Mouse (Mus musculus) lung, postnatal 0 days (tissue): ENCODE data around the gene Fam189a1. TPM values are rescaled to one million over a fixed set of nuclear protein-coding genes. Genes with fewer than 3 reads are reported as not detected.

Source experiments
- ATAC-seq: fragments of 200-750 bp; cut with Nextera tagmentation; 2 replicates; pipeline ENCODE4 v1.8.0; 2017; ENCODE audit warnings: moderate library complexity
- DNase-seq: peaks from one replicate; pipeline ENCODE4 v3.0.0-alpha.2; 2016; ENCODE audit warnings: low spot score
- H3K27ac ChIP-seq: fragments of 300-500 bp; sonication (generic); 2 replicates; pipeline ENCODE4 v1.5.1; 2014; ENCODE audit warnings: antibody characterized with exemption, mild to moderate bottlenecking, low read length, mixed read lengths
- H3K27me3 ChIP-seq: fragments of 300-500 bp; sonication (generic); replicated peaks from 2 replicates; pipeline ENCODE4 v1.6.1; 2014; ENCODE audit warnings: low read length, mixed read lengths; ENCODE audit not compliant: insufficient read depth
- H3K36me3 ChIP-seq: fragments of 300-500 bp; sonication (generic); 2 replicates; pipeline ENCODE4 v1.6.1; 2014; ENCODE audit warnings: low read length, mixed read lengths; ENCODE audit not compliant: insufficient read depth
- H3K4me1 ChIP-seq: fragments of 300-500 bp; sonication (generic); 2 replicates; pipeline ENCODE4 v1.6.1; 2014; ENCODE audit warnings: antibody characterized with exemption, low read depth, low read length, mixed read lengths; ENCODE audit not compliant: insufficient read depth
- H3K4me2 ChIP-seq: fragments of 300-500 bp; sonication (generic); replicated peaks from 2 replicates; pipeline ENCODE4 v1.6.1; 2014; ENCODE audit warnings: low read depth, mild to moderate bottlenecking, low read length, moderate library complexity, mixed read lengths
- H3K4me3 ChIP-seq: fragments of 300-500 bp; sonication (generic); 2 replicates; pipeline ENCODE4 v1.5.1; 2014; ENCODE audit warnings: low read depth, low read length
- H3K9ac ChIP-seq: fragments of 300-500 bp; sonication (generic); replicated peaks from 2 replicates; pipeline ENCODE4 v1.6.1; 2014; ENCODE audit warnings: low read depth, mild to moderate bottlenecking
- H3K9me3 ChIP-seq: fragments of 300-500 bp; sonication (generic); 2 replicates; pipeline ENCODE4 v1.6.1; 2016; ENCODE audit warnings: low read length, mixed read lengths
- CTCF ChIP-seq: IDR thresholded peaks from 2 replicates; pipeline ENCODE4 v1.5.1; 2016; ENCODE audit warnings: antibody characterized with exemption, mild to moderate bottlenecking
- EP300 ChIP-seq: IDR thresholded peaks from 2 replicates; pipeline ENCODE4 v1.6.1; 2016; ENCODE audit warnings: antibody characterized with exemption, mild to moderate bottlenecking, control low read depth
- WGBS: fragments of 180-500 bp; shearing (Covaris S2); extraction: QIAGEN DNeasy Blood & Tissue Kit; methylation state at CpG from one replicate; pipeline ENCODE4 v1.1.7; 2014; 5-methylcytosine and 5-hydroxymethylcytosine counted together
- polyA plus RNA-seq: library from polyadenylated mRNA; unstranded; fragments of >200 nt; fragmentation: Nextera tagmentation; extraction: Ambion mirVana; gene quantifications from 2 replicates; pipeline ENCODE4 v1.2.1, GENCODE M21; 2015

Gene Fam189a1
- polyA plus RNA-seq, 1 experiment from 2014 or later = 0.07 TPM

- 36% methylated on average over 9 of the region's 9 CpGs for WGBS
- Histone ChIP-seq H3K4me1 (no peaks in the 10 kb centered on the region), H3K4me2 (no peak overlapping the region), H3K9ac (no peak overlapping the region), H3K27me3 (no peaks in the 10 kb centered on the region), H3K27ac (no peak overlapping the region), H3K36me3 (no peaks in the 10 kb centered on the region), H3K4me3 (no peak overlapping the region), H3K9me3 (no peaks in the 10 kb centered on the region)
- DNase-seq = no peak
- ATAC-seq = no peak
- no peak for TF ChIP-seq CTCF
- TF ChIP-seq EP300 = no peak
Measured at GRCm38 (mm10) chr7:65074194-65074593, 82.2 kb downstream of the Fam189a1 start.

GRCm38 (mm10) chr7:65073555-65073954 is 82.8 kb downstream of the Fam189a1 start:
- Histone ChIP-seq H3K9ac (no peak overlapping the region), H3K27ac (no peak overlapping the region), H3K4me3 (no peak overlapping the region), H3K4me1 (no peaks in the 10 kb centered on the region), H3K4me2 (no peak overlapping the region), H3K9me3 (no peaks in the 10 kb centered on the region), H3K27me3 (no peaks in the 10 kb centered on the region), H3K36me3 (no peaks in the 10 kb centered on the region)
- 30% methylated on average over 6 of the region's 6 CpGs for WGBS
- TF ChIP-seq CTCF (peak; percentile 83), EP300 (no peak)
- DNase-seq (peak; percentile 51), ATAC-seq (no peak)

- no peaks in the 10 kb centered on the region for H3K9me3 ChIP-seq
- ATAC-seq (no peak), DNase-seq (no peak)
- TF ChIP-seq EP300 (no peak), CTCF (no peak)
- H3K9ac ChIP-seq = no peak overlapping the region
- H3K27me3 ChIP-seq = no peaks in the 10 kb centered on the region
- H3K4me1 ChIP-seq = no peaks in the 10 kb centered on the region
- no peak overlapping the region for H3K4me2 ChIP-seq
- no peak overlapping the region for H3K27ac ChIP-seq
- no peaks in the 10 kb centered on the region for H3K36me3 ChIP-seq
- H3K4me3 ChIP-seq = no peak overlapping the region
- 74% methylated on average over 7 of the region's 7 CpGs for WGBS
Measured at GRCm38 (mm10) chr7:65066211-65066610, 90.2 kb downstream of the Fam189a1 start.

DNA sequence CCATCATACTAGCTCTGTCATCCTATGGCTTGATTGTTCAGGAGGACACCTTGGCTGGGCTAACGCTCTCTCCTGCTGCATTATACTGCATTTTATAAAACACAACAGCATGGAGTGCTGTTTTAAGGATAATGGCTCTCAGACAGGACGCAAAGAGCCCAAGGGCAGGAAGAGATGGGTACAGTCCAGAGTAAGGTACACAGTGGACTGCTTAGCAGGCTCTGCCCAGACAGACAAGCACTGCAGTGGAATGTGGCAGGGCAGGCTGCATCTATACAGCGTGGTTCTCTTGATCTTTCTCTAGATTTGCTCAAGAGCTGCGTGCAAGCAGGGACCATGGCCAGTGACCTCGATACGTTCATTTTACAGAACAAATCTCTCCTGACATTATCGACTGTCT is 90.9 kb downstream of the Fam189a1 start:
- H3K27me3 ChIP-seq = no peaks in the 10 kb centered on the region
- no peak for ATAC-seq
- no peak for TF ChIP-seq CTCF
- TF ChIP-seq EP300 = no peak
- no peaks in the 10 kb centered on the region for H3K4me1 ChIP-seq
- no peaks in the 10 kb centered on the region for H3K9me3 ChIP-seq
- H3K27ac ChIP-seq = no peak overlapping the region
- H3K4me2 ChIP-seq = no peak overlapping the region
- no peaks in the 10 kb centered on the region for H3K36me3 ChIP-seq
- WGBS = 68% methylated on average over 7 of the region's 7 CpGs
- no peak overlapping the region for H3K9ac ChIP-seq
- H3K4me3 ChIP-seq = no peak overlapping the region
- DNase-seq = no peak

DNA sequence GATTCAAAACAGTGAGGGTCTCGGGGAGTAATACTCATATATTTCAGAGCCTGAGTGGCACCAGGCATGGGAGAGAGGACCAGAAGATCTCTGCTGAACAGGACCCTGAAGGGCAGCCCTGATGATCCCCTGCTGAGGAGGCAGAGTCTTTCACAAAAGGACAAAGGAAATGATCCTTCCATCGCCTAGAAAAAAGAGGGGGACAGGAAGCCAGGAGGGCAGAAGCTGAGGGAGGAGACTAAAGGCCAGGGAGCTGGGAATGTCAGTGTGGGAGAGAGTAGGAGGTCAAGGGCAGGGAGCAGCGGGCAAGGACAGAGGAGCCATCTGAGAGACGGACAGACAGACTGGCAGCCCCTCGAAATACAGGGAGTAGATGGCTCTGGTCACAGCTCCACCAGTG is 91.7 kb downstream of the Fam189a1 start:
- Histone ChIP-seq H3K36me3 (no peaks in the 10 kb centered on the region), H3K27ac (no peak overlapping the region), H3K9me3 (no peaks in the 10 kb centered on the region), H3K4me1 (no peaks in the 10 kb centered on the region), H3K27me3 (no peaks in the 10 kb centered on the region), H3K4me2 (no peak overlapping the region), H3K4me3 (no peak overlapping the region), H3K9ac (no peak overlapping the region)
- DNase-seq (no peak), ATAC-seq (no peak)
- TF ChIP-seq CTCF (no peak), EP300 (no peak)
- 37% methylated on average over 5 of the region's 5 CpGs for WGBS

DNA sequence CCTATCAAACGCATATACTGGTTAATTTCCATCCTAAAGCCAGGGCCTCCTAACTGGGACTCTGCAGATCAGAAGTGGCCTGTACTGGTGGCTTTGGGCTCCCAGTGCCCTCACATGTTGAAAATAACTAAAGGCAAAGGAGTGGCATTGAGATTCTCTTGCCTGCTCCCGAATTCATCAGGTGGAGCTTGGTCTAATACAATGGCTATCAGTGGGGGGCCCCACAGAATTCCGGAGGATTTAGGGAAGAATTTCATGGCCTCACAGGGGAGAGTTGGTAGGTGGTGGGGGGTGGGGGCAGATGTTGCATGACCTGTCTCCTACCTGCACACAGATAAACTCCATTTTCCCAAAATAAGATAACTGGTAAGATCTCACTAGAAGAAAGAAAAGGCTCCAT is 92.3 kb downstream of the Fam189a1 start:
- Histone ChIP-seq H3K4me3 (no peak overlapping the region), H3K27ac (no peak overlapping the region), H3K4me2 (no peak overlapping the region), H3K27me3 (no peaks in the 10 kb centered on the region), H3K9me3 (no peaks in the 10 kb centered on the region), H3K9ac (no peak overlapping the region), H3K36me3 (no peaks in the 10 kb centered on the region), H3K4me1 (no peaks in the 10 kb centered on the region)
- DNase-seq (no peak), ATAC-seq (no peak)
- TF ChIP-seq CTCF = no peak
- TF ChIP-seq EP300 = no peak
- 33% methylated on average over 3 of the region's 3 CpGs for WGBS

GRCm38 (mm10) chr7:65060163-65060799 is 96.1 kb downstream of the Fam189a1 start:
- Histone ChIP-seq H3K4me3 (no peak overlapping the region), H3K27me3 (no peaks in the 10 kb centered on the region), H3K4me2 (no peak overlapping the region), H3K9ac (no peak overlapping the region), H3K4me1 (no peaks in the 10 kb centered on the region), H3K9me3 (no peaks in the 10 kb centered on the region), H3K36me3 (no peaks in the 10 kb centered on the region), H3K27ac (no peak overlapping the region)
- ATAC-seq (no peak), DNase-seq (no peak)
- TF ChIP-seq EP300 = no peak
- 63% methylated on average over 7 of the region's 7 CpGs for WGBS
